Mouse (Mus musculus) limb, embryonic 15.5 days (tissue): Measurements from ENCODE around the gene S100pbp. TPM values are rescaled to one million over a fixed set of nuclear protein-coding genes. Genes with fewer than 3 reads are reported as not detected.

Experiments
- ATAC-seq: fragments of 200-750 bp; cut with Nextera tagmentation; 2 replicates; pipeline ENCODE4 v1.8.0; 2017; ENCODE audit warnings: low read depth, moderate TSS enrichment; ENCODE audit not compliant: insufficient number of reproducible peaks, low FRiP score, low TSS enrichment
- H3K27ac ChIP-seq: fragments of 300-500 bp; sonication (generic); 2 replicates; pipeline ENCODE4 v1.5.1; 2015; ENCODE audit warnings: moderate library complexity, mild to moderate bottlenecking, inconsistent platforms
- H3K27me3 ChIP-seq: fragments of 300-500 bp; sonication (generic); 2 replicates; pipeline ENCODE4 v1.6.1; 2015; ENCODE audit warnings: inconsistent platforms
- H3K36me3 ChIP-seq: fragments of 300-500 bp; sonication (generic); 2 replicates; pipeline ENCODE4 v1.6.1; 2015; ENCODE audit warnings: inconsistent platforms
- H3K4me1 ChIP-seq: fragments of 300-500 bp; sonication (generic); 2 replicates; pipeline ENCODE4 v1.6.1; 2015; ENCODE audit warnings: inconsistent platforms
- H3K4me2 ChIP-seq: fragments of 300-500 bp; sonication (generic); 2 replicates; pipeline ENCODE4 v1.6.1; 2015; ENCODE audit warnings: mild to moderate bottlenecking, inconsistent platforms
- H3K4me3 ChIP-seq: fragments of 300-500 bp; sonication (generic); 2 replicates; pipeline ENCODE4 v1.5.1; 2015; ENCODE audit warnings: mild to moderate bottlenecking, inconsistent platforms
- H3K9ac ChIP-seq: fragments of 300-500 bp; sonication (generic); 2 replicates; pipeline ENCODE4 v1.6.1; 2015; ENCODE audit warnings: inconsistent platforms
- H3K9me3 ChIP-seq: fragments of 300-500 bp; sonication (generic); 2 replicates; pipeline ENCODE4 v1.6.1; 2016; ENCODE audit warnings: inconsistent platforms
- WGBS: fragments of 180-500 bp; shearing (Covaris S2); methylation state at CpG from one replicate; pipeline ENCODE4 v1.1.7; 2015; 5-methylcytosine and 5-hydroxymethylcytosine counted together
- polyA plus RNA-seq: library from polyadenylated mRNA; unstranded; fragments of >200 nt; fragmentation: Nextera tagmentation; extraction: Ambion mirVana; gene quantifications from 2 replicates; pipeline ENCODE4 v1.2.1, GENCODE M21; 2015

S100pbp gene
- polyA plus RNA-seq, 1 experiment from 2014 or later: 18.8 TPM

GRCm38 (mm10) chr4:129105356-129105755, 84.2 kb downstream of the S100pbp start, which contains the start of gene Tmem54:
TSS of gene Tmem54 (plus strand) at chr4:129105548.
- WGBS: 2% methylated on average over 40 of the region's 40 CpGs
- ATAC-seq: no peak

GRCm38 (mm10) chr4:129102133-129102829, 87.2 kb downstream of the S100pbp start:
- H3K27ac ChIP-seq: no peak overlapping the region
- no peak overlapping the region for H3K4me2 ChIP-seq
- ATAC-seq: no peak
- peaks cover 37% of the 10 kb centered on the region for H3K27me3 ChIP-seq
- no peak overlapping the region for H3K9ac ChIP-seq
- H3K4me1 ChIP-seq: peaks cover 10% of the 10 kb centered on the region
- H3K4me3 ChIP-seq: no peak overlapping the region
- WGBS: 76% methylated on average over 14 of the region's 14 CpGs
- H3K36me3 ChIP-seq: no peaks in the 10 kb centered on the region
- no peaks in the 10 kb centered on the region for H3K9me3 ChIP-seq

More at GRCm38 (mm10) chr4:129105356-129105755, 84.2 kb downstream of the S100pbp start, which contains the start of gene Tmem54:
- Histone ChIP-seq H3K27me3 (peaks cover 37% of the 10 kb centered on the region), H3K4me3 (peak within 1 kb of the TSS; percentile 33), H3K4me2 (peak within 1 kb of the TSS; percentile 49), H3K9me3 (no peaks in the 10 kb centered on the region), H3K36me3 (no peaks in the 10 kb centered on the region), H3K4me1 (peaks cover 13% of the 10 kb centered on the region), H3K27ac (no peak within 1 kb of the TSS), H3K9ac (no peak within 1 kb of the TSS)

Other genes with a start within 250 kb of the S100pbp start
- 27.0 and 27.1 TPM in 2 replicates for gene Azin2, start 227.3 kb downstream of the S100pbp start, polyA plus RNA-seq
- 241 and 246 TPM in 2 replicates for gene Ak2, start 197.8 kb downstream of the S100pbp start, polyA plus RNA-seq
- 9.6 and 11.5 TPM in 2 replicates for gene Rnf19b, start 131.5 kb downstream of the S100pbp start, polyA plus RNA-seq
- 27.5 and 32.3 TPM in 2 replicates for gene Tmem54, start 84.2 kb downstream of the S100pbp start, polyA plus RNA-seq
- gene Hpca, start 67.7 kb downstream of the S100pbp start, polyA plus RNA-seq: 1.4 and 1.5 TPM in 2 replicates
- 17.4 and 22.9 TPM in 2 replicates for gene Fndc5, start 52.7 kb downstream of the S100pbp start, polyA plus RNA-seq
- gene Yars, start within 50 bp of the S100pbp start, polyA plus RNA-seq: 80.5 and 82.6 TPM in 2 replicates
- 9.6 and 11.6 TPM in 2 replicates for gene C77080, start 71.7 kb upstream of the S100pbp start, polyA plus RNA-seq
- gene Sync, start 97.9 kb upstream of the S100pbp start, polyA plus RNA-seq: 5.0 and 9.6 TPM in 2 replicates
- gene Rbbp4, start 145.6 kb upstream of the S100pbp start, polyA plus RNA-seq: 326 and 338 TPM in 2 replicates
- 39.1 and 47.0 TPM in 2 replicates for gene Zbtb8os, start 146.0 kb upstream of the S100pbp start, polyA plus RNA-seq
- gene Zbtb8a, start 188.4 kb upstream of the S100pbp start, polyA plus RNA-seq: 15.8 and 16.4 TPM in 2 replicates